Mouse (Mus musculus): ENCODE data around the gene Ppfia2.

Ppfia2 gene

DNA sequence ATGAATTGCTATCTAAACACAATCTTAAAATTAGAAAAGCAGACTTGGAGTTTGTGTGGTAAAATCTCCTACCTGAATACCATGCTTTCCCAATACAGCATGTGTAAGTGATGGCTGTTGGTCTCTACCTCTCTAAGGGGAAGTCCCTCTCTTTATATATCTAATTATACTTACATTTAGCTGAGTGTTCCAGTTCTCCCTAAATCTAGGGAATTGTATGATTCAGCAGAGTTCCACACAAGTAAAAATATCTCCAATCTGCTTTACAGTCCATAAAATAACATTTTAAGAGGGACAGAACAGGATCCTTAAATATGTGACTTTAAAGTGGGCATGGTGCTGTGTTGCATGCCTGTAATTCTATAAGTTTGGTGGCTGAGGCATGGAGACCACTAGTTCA is 444.7 kb downstream of the Ppfia2 start:
- H3K36me3 ChIP-seq (ENCODE audit: control insufficient read depth, insufficient read depth, low read length, poor library complexity, severe bottlenecking) = no peaks in the 10 kb centered on the region
- no peaks in the 10 kb centered on the region for H3K27me3 ChIP-seq (ENCODE audit: control insufficient read depth, insufficient read depth, low read length, poor library complexity, severe bottlenecking)
- no peak for DNase-seq (ENCODE audit: low read depth, low spot score)

- Histone ChIP-seq H3K27me3 (ENCODE audit: control insufficient read depth, insufficient read depth, low read length, poor library complexity, severe bottlenecking) (no peaks in the 10 kb centered on the region), H3K36me3 (ENCODE audit: control insufficient read depth, insufficient read depth, low read length, poor library complexity, severe bottlenecking) (no peaks in the 10 kb centered on the region)
- no peak for DNase-seq (ENCODE audit: low read depth, low spot score)
Observed at GRCm38 (mm10) chr10:106924334-106924733, 454.2 kb downstream of the Ppfia2 start.

DNA sequence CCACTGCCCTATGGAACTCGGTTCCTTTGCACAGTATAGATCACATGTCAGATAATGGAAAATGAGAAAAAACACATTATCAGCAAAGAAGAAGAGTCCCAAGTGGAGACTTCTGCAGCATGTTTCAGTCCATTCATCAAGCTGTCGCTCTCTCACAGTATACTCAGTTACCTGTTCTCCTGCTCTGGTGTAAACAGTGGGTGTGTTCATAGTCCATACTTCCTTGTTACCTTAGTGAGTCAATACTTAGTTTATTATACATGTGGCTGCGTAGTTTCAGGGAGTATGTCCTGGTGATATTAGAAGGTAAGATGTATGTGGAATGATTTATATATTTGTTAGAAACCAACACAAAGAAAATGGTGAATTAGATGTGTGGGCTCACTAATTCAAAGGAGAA is 454.7 kb downstream of the Ppfia2 start:
- no peak for DNase-seq (ENCODE audit: low read depth, low spot score)
- H3K27me3 ChIP-seq (ENCODE audit: control insufficient read depth, insufficient read depth, low read length, poor library complexity, severe bottlenecking) = no peaks in the 10 kb centered on the region
- no peaks in the 10 kb centered on the region for H3K36me3 ChIP-seq (ENCODE audit: control insufficient read depth, insufficient read depth, low read length, poor library complexity, severe bottlenecking)

DNA sequence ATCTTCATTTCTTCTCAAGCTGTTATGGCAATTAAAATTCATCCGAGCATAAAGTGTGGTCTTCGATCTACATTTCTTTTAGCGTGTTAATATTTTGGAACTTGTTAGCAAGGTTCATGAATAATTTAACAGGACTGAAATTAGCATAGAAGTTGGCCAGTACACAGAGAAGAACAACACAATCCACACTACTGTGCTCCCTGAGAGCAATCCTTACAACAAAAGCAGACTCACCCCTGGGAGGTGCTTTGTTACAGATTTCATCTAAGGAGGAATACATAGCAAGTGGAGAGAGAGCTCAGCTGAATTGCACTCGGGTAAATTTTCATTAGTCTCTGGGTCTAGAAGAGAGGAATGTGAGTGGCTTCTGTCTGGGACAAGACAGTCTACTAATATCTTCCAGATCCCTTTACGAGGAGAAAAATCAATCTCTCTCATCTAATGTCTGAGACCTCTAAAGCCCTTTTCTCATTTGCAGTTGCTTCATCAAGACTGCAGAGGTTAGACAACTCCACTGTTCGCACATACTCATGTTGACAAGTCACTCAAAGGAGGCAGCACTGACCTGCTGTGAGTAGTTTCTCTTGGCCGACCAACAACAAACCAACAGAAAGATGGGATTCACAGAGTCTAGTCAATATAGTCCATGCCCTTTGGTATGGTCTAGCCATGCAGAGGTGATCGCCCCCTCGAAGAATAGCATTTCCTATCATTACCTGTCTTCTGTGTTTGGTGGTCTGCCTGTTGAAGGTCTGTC is 458.6 kb downstream of the Ppfia2 start:
- no peak for DNase-seq (ENCODE audit: low read depth, low spot score)
- Histone ChIP-seq H3K27me3 (ENCODE audit: control insufficient read depth, insufficient read depth, low read length, poor library complexity, severe bottlenecking) (no peaks in the 10 kb centered on the region), H3K36me3 (ENCODE audit: control insufficient read depth, insufficient read depth, low read length, poor library complexity, severe bottlenecking) (no peaks in the 10 kb centered on the region)

DNA sequence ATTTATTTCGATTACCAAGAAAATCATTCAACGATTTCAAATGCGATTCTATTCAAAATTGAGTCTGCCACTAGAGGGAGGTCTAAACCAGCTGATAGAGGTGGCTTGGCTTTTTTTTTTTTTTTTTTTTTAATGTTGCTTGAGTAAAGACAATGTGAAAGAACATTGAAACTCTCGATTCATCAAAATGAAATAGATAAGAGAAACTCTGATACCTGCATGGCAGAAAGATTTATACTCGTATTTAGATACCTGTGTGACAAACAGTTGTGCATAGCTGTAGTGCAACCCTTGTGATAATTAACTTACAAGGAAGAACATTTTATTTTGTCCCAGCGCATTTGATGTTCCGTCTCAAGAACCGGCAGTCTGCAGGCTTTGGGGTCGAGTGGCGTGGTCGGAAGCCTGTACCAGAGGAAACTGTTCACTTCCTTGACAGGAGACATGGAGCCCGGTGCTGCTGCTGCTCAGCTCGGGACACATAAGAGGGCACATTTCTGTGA is 462.5 kb downstream of the Ppfia2 start:
- Histone ChIP-seq H3K27me3 (ENCODE audit: control insufficient read depth, insufficient read depth, low read length, poor library complexity, severe bottlenecking) (no peaks in the 10 kb centered on the region), H3K36me3 (ENCODE audit: control insufficient read depth, insufficient read depth, low read length, poor library complexity, severe bottlenecking) (no peaks in the 10 kb centered on the region)
- no peak for DNase-seq (ENCODE audit: low read depth, low spot score)

DNA sequence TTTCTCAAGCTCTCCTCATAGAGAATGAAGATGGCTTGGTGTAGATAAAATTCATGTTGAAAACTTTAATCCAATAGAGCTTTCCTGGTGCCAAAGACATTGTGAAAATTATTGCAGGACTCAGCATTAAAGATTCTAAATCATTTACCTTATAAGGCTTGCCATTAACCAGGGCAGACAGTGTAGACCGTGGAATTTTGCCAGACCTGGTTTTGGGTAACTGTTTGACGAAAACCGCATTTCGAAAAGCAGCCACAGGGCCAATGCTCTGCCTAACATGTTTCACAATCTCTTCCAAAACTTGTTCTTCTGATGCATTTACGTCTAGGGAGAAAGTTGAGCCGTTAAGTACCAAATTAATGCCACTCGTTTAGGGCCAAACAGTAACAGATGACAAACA is 466.9 kb downstream of the Ppfia2 start:
- Histone ChIP-seq H3K27me3 (ENCODE audit: control insufficient read depth, insufficient read depth, low read length, poor library complexity, severe bottlenecking) (no peaks in the 10 kb centered on the region), H3K36me3 (ENCODE audit: control insufficient read depth, insufficient read depth, low read length, poor library complexity, severe bottlenecking) (no peaks in the 10 kb centered on the region)
- DNase-seq (ENCODE audit: low read depth, low spot score) = no peak

DNA sequence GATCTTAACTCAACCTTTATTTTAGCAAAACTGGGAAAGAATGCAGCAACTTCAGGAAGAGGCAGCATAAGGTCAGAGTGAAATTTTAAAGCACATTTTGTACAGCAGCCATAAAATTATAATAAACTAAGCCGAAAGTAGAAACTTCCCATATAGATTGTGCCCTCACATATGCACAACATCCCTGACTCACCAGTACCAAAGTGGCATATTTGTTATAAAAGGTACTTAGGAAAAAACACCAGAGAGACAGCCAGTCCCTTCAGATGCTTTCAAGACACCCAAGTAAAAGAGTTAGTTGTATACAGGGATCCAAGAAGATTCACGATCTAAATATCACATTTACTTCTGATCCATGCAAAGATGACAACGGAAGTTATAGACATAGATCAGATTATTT is 468.7 kb downstream of the Ppfia2 start:
- no peaks in the 10 kb centered on the region for H3K27me3 ChIP-seq (ENCODE audit: control insufficient read depth, insufficient read depth, low read length, poor library complexity, severe bottlenecking)
- DNase-seq (ENCODE audit: low read depth, low spot score) = no peak
- H3K36me3 ChIP-seq (ENCODE audit: control insufficient read depth, insufficient read depth, low read length, poor library complexity, severe bottlenecking) = no peaks in the 10 kb centered on the region

GRCm38 (mm10) chr10:106939441-106939840 is 469.3 kb downstream of the Ppfia2 start:
- Histone ChIP-seq H3K27me3 (ENCODE audit: control insufficient read depth, insufficient read depth, low read length, poor library complexity, severe bottlenecking) (no peaks in the 10 kb centered on the region), H3K36me3 (ENCODE audit: control insufficient read depth, insufficient read depth, low read length, poor library complexity, severe bottlenecking) (no peaks in the 10 kb centered on the region)
- DNase-seq (ENCODE audit: low read depth, low spot score) = no peak

DNA sequence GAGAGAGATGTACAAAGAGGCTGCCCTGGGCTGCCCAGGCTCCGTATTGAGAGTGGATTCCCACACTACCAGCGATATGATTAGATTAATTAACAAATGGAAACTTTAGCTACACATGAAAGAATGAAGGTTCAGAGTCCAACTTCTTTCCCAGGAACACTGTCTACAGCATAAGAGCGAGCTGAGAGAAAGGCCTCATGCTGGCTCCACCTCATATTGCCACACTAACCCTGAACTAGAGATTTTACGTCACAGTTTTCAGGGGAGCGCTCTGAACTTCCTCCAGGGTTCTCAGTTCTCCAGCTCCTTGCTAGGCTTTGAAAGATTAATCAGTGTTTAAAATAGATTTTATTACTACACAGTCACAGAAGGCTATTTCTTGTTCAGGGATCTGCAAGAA is 471.2 kb downstream of the Ppfia2 start:
- Histone ChIP-seq H3K27me3 (ENCODE audit: control insufficient read depth, insufficient read depth, low read length, poor library complexity, severe bottlenecking) (no peaks in the 10 kb centered on the region), H3K36me3 (ENCODE audit: control insufficient read depth, insufficient read depth, low read length, poor library complexity, severe bottlenecking) (no peaks in the 10 kb centered on the region)
- DNase-seq (ENCODE audit: low read depth, low spot score) = no peak

GRCm38 (mm10) chr10:106959026-106959425 is 488.9 kb downstream of the Ppfia2 start:
- H3K27me3 ChIP-seq (ENCODE audit: control insufficient read depth, insufficient read depth, low read length, poor library complexity, severe bottlenecking) = no peaks in the 10 kb centered on the region
- DNase-seq (ENCODE audit: low read depth, low spot score) = no peak

GRCm38 (mm10) chr10:106975193-106976141 is 505.3 kb downstream of the Ppfia2 start:
- DNase-seq (ENCODE audit: low read depth, low spot score) = no peak
- no peaks in the 10 kb centered on the region for H3K36me3 ChIP-seq (ENCODE audit: control insufficient read depth, insufficient read depth, low read length, poor library complexity, severe bottlenecking)
- no peaks in the 10 kb centered on the region for H3K27me3 ChIP-seq (ENCODE audit: control insufficient read depth, insufficient read depth, low read length, poor library complexity, severe bottlenecking)

More at GRCm38 (mm10) chr10:106959026-106959425, 488.9 kb downstream of the Ppfia2 start:
- no peaks in the 10 kb centered on the region for H3K36me3 ChIP-seq (ENCODE audit: control insufficient read depth, insufficient read depth, low read length, poor library complexity, severe bottlenecking)
